Mouse (Mus musculus) liver, embryonic 15.5 days (tissue): ENCODE data around the gene Dock10. TPM values are rescaled to one million over a fixed set of nuclear protein-coding genes. Genes with fewer than 3 reads are reported as not detected.

Experiments used
- ATAC-seq: fragments of 200-750 bp; cut with Nextera tagmentation; 2 replicates; pipeline ENCODE4 v1.8.0; 2017; ENCODE audit warnings: moderate number of reproducible peaks, mild to moderate bottlenecking, moderate library complexity; ENCODE audit not compliant: insufficient read depth
- H3K27ac ChIP-seq: fragments of 300-500 bp; sonication (generic); replicated peaks from 2 replicates; pipeline ENCODE4 v1.5.1; 2015; ENCODE audit warnings: mild to moderate bottlenecking, inconsistent platforms
- H3K27me3 ChIP-seq: fragments of 300-500 bp; sonication (generic); 2 replicates; pipeline ENCODE4 v1.6.1; 2015; ENCODE audit warnings: mild to moderate bottlenecking, inconsistent platforms
- H3K36me3 ChIP-seq: fragments of 300-500 bp; sonication (generic); replicated peaks from 2 replicates; pipeline ENCODE4 v1.6.1; 2015; ENCODE audit warnings: moderate library complexity, mild to moderate bottlenecking, inconsistent platforms
- H3K4me1 ChIP-seq: fragments of 300-500 bp; sonication (generic); replicated peaks from 2 replicates; pipeline ENCODE4 v1.6.1; 2015; ENCODE audit warnings: inconsistent platforms
- H3K4me2 ChIP-seq: fragments of 300-500 bp; sonication (generic); 2 replicates; pipeline ENCODE4 v1.6.1; 2015; ENCODE audit warnings: moderate library complexity, mild to moderate bottlenecking, inconsistent platforms
- H3K4me3 ChIP-seq: fragments of 300-500 bp; sonication (generic); replicated peaks from 2 replicates; pipeline ENCODE4 v1.5.1; 2015; ENCODE audit warnings: mild to moderate bottlenecking, inconsistent platforms
- H3K9ac ChIP-seq: fragments of 300-500 bp; sonication (generic); 2 replicates; pipeline ENCODE4 v1.6.1; 2015; ENCODE audit warnings: moderate library complexity, mild to moderate bottlenecking, inconsistent platforms
- H3K9me3 ChIP-seq: fragments of 300-500 bp; sonication (generic); replicated peaks from 2 replicates; pipeline ENCODE4 v1.6.1; 2016; ENCODE audit warnings: inconsistent platforms
- WGBS: fragments of 180-500 bp; shearing (Covaris S2); methylation state at CpG from one replicate; pipeline ENCODE4 v1.1.7; 2015; ENCODE audit warnings: mixed read lengths; ENCODE audit not compliant: insufficient replicate concordance; 5-methylcytosine and 5-hydroxymethylcytosine counted together
- polyA plus RNA-seq: library from polyadenylated mRNA; unstranded; fragments of >200 nt; fragmentation: Nextera tagmentation; extraction: Ambion mirVana; gene quantifications from 2 replicates; pipeline ENCODE4 v1.2.1, GENCODE M21; 2015

The Dock10 gene
- polyA plus RNA-seq, 1 experiment from 2014 or later: 3.8 TPM

DNA sequence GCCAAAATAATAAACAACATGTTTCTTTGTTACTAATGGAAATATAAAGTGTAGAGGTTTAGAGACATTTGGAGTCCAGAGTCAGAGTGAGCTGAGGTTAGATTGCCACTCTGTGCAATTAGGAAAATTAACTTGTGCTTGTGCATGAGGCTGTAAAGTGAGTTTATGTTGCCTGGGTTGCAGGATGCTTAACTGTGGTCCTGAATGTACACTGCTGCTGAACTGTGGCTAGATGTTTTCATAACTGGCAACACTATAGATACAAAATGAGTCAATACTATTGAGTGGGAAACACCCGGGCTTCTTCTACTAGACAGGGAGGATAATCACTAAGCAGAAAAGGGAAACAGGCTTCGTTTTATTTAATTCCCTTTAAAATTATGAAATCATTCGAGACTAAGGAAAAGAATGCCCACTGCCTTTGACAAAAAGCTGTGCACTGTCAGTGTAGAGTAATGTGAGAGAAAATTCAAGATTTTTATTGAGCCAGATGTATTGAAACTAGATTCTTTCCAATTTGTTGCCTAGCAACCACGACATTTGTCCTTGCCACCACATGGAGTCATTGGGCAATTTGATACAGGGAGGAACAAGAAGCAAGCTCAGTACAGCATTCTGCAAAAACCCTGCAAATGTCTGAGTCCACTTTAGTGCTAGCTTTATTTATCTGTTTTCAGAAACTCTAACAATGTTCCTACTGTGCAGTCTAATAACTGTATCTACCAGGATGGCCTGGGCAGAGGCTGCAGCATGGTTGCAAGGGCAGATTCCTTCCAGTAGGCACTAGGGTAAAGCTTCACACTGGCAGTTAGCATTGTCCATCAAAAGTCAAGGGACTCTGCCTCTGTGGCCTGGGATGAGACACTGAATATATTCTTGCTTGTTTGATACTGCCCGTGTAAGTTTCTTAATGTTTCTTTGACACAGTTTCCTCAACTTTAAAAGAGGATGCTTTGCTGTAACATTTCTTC is 127.9 kb downstream of the Dock10 start:
- Histone ChIP-seq H3K4me3 (no peak overlapping the region), H3K9me3 (no peaks in the 10 kb centered on the region), H3K4me1 (no peaks in the 10 kb centered on the region), H3K4me2 (no peak overlapping the region), H3K27me3 (no peaks in the 10 kb centered on the region), H3K36me3 (no peaks in the 10 kb centered on the region), H3K27ac (no peak overlapping the region), H3K9ac (no peak overlapping the region)
- 52% methylated on average over 5 of the region's 5 CpGs for WGBS
- no peak for ATAC-seq

DNA sequence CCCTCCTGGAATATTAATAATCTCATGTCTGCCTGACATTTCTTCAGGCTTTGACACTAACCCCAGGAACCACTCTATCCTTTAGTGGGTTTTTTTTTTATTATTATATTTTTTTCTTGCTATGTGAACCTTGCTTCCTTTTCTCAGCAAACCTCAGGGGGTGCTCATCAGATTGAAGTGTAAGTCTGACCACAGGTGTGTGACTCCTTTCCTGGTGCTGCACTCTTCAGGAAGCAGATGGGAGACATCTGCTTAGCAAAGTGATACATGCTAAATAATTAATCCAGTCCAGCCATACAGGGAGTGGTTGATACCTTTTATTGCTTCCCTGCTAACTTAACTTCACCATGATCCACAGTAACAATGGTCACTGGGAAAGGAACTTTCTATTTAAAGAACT is 130.3 kb downstream of the Dock10 start:
- no peak for ATAC-seq
- no peaks in the 10 kb centered on the region for H3K27me3 ChIP-seq
- no peaks in the 10 kb centered on the region for H3K36me3 ChIP-seq
- H3K27ac ChIP-seq: no peak overlapping the region
- H3K4me2 ChIP-seq: no peak overlapping the region
- H3K4me3 ChIP-seq: no peak overlapping the region
- H3K9ac ChIP-seq: no peak overlapping the region
- no peaks in the 10 kb centered on the region for H3K4me1 ChIP-seq
- no peaks in the 10 kb centered on the region for H3K9me3 ChIP-seq

DNA sequence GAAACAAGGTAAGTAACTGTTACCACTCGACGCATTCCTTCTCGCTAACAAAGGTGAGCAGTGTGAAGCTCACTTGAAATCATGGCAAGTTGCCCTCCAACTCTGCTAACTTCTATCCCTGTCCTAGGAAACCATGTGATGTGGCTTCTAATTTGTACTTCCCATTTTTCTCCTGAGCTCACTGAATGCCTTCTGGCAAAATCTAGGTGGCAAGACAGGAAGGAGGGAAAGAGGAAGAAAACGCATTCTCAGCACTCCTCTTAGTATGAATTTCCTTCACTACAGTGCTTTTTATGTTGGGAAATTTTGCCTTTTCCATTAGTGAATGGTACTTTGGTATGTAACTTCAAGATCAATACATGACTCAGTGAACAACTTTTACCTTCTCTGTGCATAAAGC is 131.5 kb downstream of the Dock10 start:
- H3K4me2 ChIP-seq: no peak overlapping the region
- no peaks in the 10 kb centered on the region for H3K9me3 ChIP-seq
- H3K4me1 ChIP-seq: no peaks in the 10 kb centered on the region
- H3K27me3 ChIP-seq: no peaks in the 10 kb centered on the region
- no peak overlapping the region for H3K4me3 ChIP-seq
- H3K27ac ChIP-seq: no peak overlapping the region
- no peak for ATAC-seq
- 66% methylated on average over 4 of the region's 4 CpGs for WGBS
- H3K36me3 ChIP-seq: no peaks in the 10 kb centered on the region
- H3K9ac ChIP-seq: no peak overlapping the region

DNA sequence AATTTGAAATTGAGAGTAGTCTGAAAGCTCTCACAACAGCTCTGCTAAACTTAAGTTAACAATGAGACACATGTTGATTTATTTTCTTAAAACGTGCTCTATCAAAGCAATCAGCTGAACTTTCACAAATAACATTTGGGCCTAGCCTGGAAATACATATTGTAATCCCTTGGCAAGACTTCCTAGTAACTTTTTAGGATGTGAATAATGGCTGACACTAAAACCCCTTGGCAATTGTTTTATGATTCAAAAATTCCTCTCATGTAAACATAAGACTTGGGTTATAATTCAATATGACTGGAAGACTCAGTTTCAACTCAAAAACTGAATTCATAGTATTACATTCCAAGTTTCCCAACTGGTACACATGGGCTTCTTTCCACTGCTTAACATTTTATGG is 133.0 kb downstream of the Dock10 start:
- no peak overlapping the region for H3K27ac ChIP-seq
- no peaks in the 10 kb centered on the region for H3K27me3 ChIP-seq
- H3K9ac ChIP-seq: no peak overlapping the region
- 58% methylated on average over 1 of the region's 1 CpGs for WGBS
- H3K36me3 ChIP-seq: no peaks in the 10 kb centered on the region
- no peaks in the 10 kb centered on the region for H3K9me3 ChIP-seq
- H3K4me3 ChIP-seq: no peak overlapping the region
- no peak for ATAC-seq
- no peak overlapping the region for H3K4me2 ChIP-seq
- H3K4me1 ChIP-seq: no peaks in the 10 kb centered on the region

DNA sequence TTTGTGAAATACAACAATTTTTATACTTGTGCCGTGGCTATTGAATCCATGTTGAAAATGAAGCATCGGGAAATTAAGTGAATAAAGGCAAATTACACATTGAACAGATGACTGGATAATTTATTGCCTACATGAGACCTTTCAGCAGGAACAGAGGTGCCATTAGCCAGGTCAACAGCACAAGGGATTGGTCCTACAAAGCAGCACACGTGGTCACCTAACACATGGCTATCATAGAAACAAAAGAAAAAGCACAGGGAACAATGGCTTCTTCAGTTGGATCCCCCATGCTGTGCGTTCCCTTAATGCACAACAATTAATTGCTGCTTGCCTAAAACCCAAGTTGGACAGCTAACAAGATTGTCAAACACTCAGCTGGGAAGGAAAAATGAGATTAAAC is 133.8 kb downstream of the Dock10 start:
- no peak for ATAC-seq
- Histone ChIP-seq H3K9ac (no peak overlapping the region), H3K4me3 (no peak overlapping the region), H3K4me1 (no peaks in the 10 kb centered on the region), H3K27ac (no peak overlapping the region), H3K27me3 (no peaks in the 10 kb centered on the region), H3K9me3 (no peaks in the 10 kb centered on the region), H3K36me3 (no peaks in the 10 kb centered on the region), H3K4me2 (no peak overlapping the region)
- 71% methylated on average over 4 of the region's 4 CpGs for WGBS

DNA sequence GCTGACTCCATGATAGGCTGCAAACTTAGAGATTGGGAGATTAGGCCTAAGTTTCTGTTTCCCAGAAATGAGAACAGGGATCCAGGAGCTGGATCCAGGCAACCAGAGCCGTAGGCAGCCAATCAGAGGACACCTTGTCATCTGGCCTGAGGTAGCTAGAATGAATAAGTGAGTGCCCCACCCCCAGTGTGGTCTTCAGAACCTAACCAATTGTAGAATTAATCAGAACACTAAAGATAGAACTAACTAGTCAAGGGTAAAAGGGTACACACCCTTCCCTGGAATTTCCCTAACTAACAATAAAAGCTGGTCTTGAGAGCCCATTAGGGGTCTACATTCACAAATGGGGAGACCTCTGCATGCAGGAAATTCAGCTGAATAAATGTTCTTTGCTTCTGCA is 135.7 kb downstream of the Dock10 start:
- Histone ChIP-seq H3K27me3 (no peaks in the 10 kb centered on the region), H3K36me3 (no peaks in the 10 kb centered on the region), H3K4me1 (no peaks in the 10 kb centered on the region), H3K4me2 (no peak overlapping the region), H3K9ac (no peak overlapping the region), H3K4me3 (no peak overlapping the region), H3K9me3 (no peaks in the 10 kb centered on the region), H3K27ac (no peak overlapping the region)
- no peak for ATAC-seq
- 45% methylated on average over 1 of the region's 1 CpGs for WGBS

DNA sequence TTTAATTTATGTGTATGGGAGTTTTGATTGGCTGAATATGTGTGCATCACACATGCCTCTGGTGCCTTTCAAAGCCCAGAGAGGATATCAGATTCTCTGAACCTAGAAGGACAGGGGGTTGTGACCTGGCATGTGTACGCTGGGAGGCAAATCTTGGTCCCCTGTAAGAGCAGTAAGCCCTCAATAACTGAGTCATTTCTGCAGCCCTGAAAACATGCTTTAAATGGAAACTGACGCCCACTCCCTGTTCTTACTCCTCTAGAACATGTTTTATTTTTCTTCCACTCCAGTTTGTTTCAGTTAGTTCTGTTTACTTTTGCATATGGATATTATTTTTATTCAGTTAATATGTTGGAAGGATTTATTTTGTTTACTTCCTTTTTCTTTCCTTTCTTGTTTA is 139.2 kb downstream of the Dock10 start:
- H3K9ac ChIP-seq: no peak overlapping the region
- no peak overlapping the region for H3K4me2 ChIP-seq
- no peak overlapping the region for H3K27ac ChIP-seq
- no peaks in the 10 kb centered on the region for H3K4me1 ChIP-seq
- no peak overlapping the region for H3K4me3 ChIP-seq
- H3K27me3 ChIP-seq: no peaks in the 10 kb centered on the region
- no peaks in the 10 kb centered on the region for H3K36me3 ChIP-seq
- 59% methylated on average over 2 of the region's 2 CpGs for WGBS
- H3K9me3 ChIP-seq: no peaks in the 10 kb centered on the region
- no peak for ATAC-seq

DNA sequence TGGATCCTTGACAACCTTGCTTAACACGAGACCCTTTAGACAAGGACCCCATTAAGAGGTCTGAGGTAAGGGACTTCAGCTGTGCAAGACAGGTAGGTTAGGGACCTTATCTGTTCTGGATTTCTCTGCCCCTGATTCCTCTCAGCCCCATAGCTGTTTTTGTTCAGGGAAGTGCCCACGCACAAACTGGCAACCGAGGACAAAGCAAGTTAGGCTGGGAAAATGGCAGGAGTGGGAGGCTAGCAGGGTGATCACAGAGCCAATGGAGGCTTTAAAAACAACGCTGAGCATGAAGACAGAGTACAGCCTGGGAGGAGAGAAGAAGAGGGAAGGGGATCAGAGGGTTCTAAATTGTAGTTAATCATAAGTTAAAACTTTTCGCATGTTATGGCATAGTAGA is 141.7 kb downstream of the Dock10 start:
- Histone ChIP-seq H3K9ac (no peak overlapping the region), H3K4me1 (0 out of 2 replicates have a peak, but pooled peaks cover 3% of the 10 kb centered on the region), H3K9me3 (no peaks in the 10 kb centered on the region), H3K27ac (no peak overlapping the region), H3K27me3 (no peaks in the 10 kb centered on the region), H3K36me3 (no peaks in the 10 kb centered on the region), H3K4me2 (no peak overlapping the region), H3K4me3 (no peak overlapping the region)
- WGBS: 66% methylated on average over 5 of the region's 5 CpGs
- ATAC-seq: no peak

DNA sequence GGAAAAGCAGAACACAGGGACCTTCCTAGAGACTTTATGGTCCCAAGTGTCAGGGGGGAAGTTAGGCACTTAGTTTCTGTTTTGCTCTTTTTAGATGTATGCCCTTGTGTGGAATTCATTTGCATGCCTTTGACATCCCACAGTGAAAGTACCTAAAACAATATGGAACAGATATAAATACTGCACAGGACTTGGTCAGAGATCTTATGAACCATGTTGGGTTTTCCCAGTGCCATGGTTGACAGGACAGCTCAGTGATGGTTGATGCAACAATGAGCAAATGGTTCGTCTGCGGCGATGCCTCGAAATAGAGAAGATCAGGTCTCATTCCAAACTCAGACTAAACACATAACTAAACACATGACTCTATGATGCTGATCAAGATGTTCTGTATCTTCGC is 143.6 kb downstream of the Dock10 start:
- Histone ChIP-seq H3K4me1 (0 out of 2 replicates have a peak, but pooled peaks cover 3% of the 10 kb centered on the region), H3K27me3 (no peaks in the 10 kb centered on the region), H3K4me3 (no peak overlapping the region), H3K4me2 (no peak overlapping the region), H3K9me3 (no peaks in the 10 kb centered on the region), H3K27ac (no peak overlapping the region), H3K9ac (no peak overlapping the region), H3K36me3 (no peaks in the 10 kb centered on the region)
- ATAC-seq: no peak
- 79% methylated on average over 5 of the region's 5 CpGs for WGBS

DNA sequence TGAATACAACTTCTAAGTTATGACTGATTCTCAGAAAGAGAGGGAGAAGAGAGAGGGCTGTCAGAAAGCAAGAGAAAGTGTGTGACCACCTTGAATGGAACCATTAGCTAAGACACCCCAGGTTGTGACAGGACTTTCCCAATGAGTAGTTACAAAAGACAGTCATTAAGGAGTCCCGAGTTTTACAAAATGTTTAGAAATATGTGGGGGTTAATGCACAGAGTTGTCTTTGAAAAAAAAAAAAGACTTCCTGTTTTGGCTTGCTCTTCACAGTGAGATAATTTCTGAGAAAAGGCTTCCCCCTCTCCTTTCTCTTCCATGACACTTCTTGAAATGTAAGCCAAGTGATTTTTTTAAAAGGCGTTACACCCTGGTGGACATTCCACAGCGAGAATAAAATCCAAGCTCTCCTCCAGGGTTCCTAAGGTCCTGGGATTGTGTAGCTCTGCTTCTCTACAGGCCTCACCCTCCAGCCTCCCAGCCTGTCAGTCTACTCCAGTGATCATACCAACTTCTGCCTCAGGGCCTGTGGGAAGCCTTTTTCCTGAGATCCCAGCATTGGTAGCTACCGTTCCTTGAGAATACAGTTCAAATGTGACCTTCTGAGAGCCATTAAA is 144.8 kb downstream of the Dock10 start:
- WGBS: 51% methylated on average over 4 of the region's 4 CpGs
- no peak overlapping the region for H3K4me3 ChIP-seq
- no peaks in the 10 kb centered on the region for H3K36me3 ChIP-seq
- ATAC-seq: no peak
- H3K9me3 ChIP-seq: no peaks in the 10 kb centered on the region
- H3K9ac ChIP-seq: no peak overlapping the region
- no peak overlapping the region for H3K4me2 ChIP-seq
- H3K27me3 ChIP-seq: no peaks in the 10 kb centered on the region
- 0 out of 2 replicates have a peak, but pooled peaks cover 3% of the 10 kb centered on the region for H3K4me1 ChIP-seq
- H3K27ac ChIP-seq: no peak overlapping the region

DNA sequence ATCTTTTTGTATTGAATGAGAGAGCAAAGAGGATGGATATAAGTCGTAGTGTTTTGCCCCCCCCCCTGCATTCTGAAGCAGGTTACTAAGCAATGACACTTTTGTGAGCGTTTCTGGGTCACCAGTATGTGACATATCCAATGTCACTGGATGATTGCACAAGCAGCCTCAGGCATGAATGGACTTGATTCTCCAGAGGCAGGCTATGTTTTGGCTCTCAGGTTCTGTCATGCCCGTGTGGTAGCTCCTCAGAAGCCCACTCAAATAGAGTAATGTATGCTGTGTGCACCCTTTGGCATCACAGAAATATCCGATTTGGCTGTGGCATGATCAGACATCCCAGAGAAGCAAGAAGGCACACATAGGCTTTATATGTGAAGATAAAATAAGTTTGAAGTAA is 150.8 kb downstream of the Dock10 start:
- Histone ChIP-seq H3K27ac (no peak overlapping the region), H3K4me2 (no peak overlapping the region)
- 52% methylated on average over 4 of the region's 4 CpGs for WGBS

More for the DNA sequence above, 150.8 kb downstream of the Dock10 start:
- H3K4me1 ChIP-seq: no peaks in the 10 kb centered on the region
- H3K27me3 ChIP-seq: no peaks in the 10 kb centered on the region
- no peak for ATAC-seq
- H3K4me3 ChIP-seq: no peak overlapping the region
- no peaks in the 10 kb centered on the region for H3K9me3 ChIP-seq
- H3K36me3 ChIP-seq: no peaks in the 10 kb centered on the region
- H3K9ac ChIP-seq: no peak overlapping the region
